Mouse (Mus musculus) midbrain, embryonic 14.5 days (tissue): Measurements from ENCODE around the gene Ndufa4l2. TPM values are rescaled to one million over a fixed set of nuclear protein-coding genes. Genes with fewer than 3 reads are reported as not detected.

Experiments used
- ATAC-seq: fragments of 200-750 bp; cut with Nextera tagmentation; 2 replicates; pipeline ENCODE4 v1.8.0; 2017; ENCODE audit warnings: moderate number of reproducible peaks, moderate library complexity; ENCODE audit not compliant: low FRiP score, low TSS enrichment
- DNase-seq: peaks from one replicate; pipeline ENCODE4 v3.0.0-alpha.2; 2015
- H3K27ac ChIP-seq: fragments of 300-500 bp; sonication (generic); replicated peaks from 2 replicates; pipeline ENCODE4 v1.5.1; 2014; ENCODE audit warnings: mild to moderate bottlenecking, low read depth, low read length, moderate library complexity
- H3K27me3 ChIP-seq: fragments of 300-500 bp; sonication (generic); 2 replicates; pipeline ENCODE4 v1.6.1; 2014; ENCODE audit warnings: low read length, control low read depth, mixed read lengths; ENCODE audit not compliant: control insufficient read depth, insufficient read depth
- H3K36me3 ChIP-seq: fragments of 300-500 bp; sonication (generic); 2 replicates; pipeline ENCODE4 v1.6.1; 2014; ENCODE audit warnings: low read length, control low read depth; ENCODE audit not compliant: control insufficient read depth, insufficient read depth
- H3K4me1 ChIP-seq: fragments of 300-500 bp; sonication (generic); 2 replicates; pipeline ENCODE4 v1.6.1; 2014; ENCODE audit warnings: mild to moderate bottlenecking, antibody characterized with exemption, low read length, control low read depth; ENCODE audit not compliant: control insufficient read depth, insufficient read depth
- H3K4me2 ChIP-seq: fragments of 300-500 bp; sonication (generic); 2 replicates; pipeline ENCODE4 v1.6.1; 2014; ENCODE audit warnings: mild to moderate bottlenecking, low read length, moderate library complexity
- H3K4me3 ChIP-seq: fragments of 300-500 bp; sonication (generic); replicated peaks from 2 replicates; pipeline ENCODE4 v1.5.1; 2014; ENCODE audit warnings: low read depth, low read length
- H3K9ac ChIP-seq: fragments of 300-500 bp; sonication (generic); replicated peaks from 2 replicates; pipeline ENCODE4 v1.6.1; 2014; ENCODE audit warnings: mild to moderate bottlenecking, low read length, moderate library complexity
- H3K9me3 ChIP-seq: fragments of 300-500 bp; sonication (generic); 2 replicates; pipeline ENCODE4 v1.6.1; 2016; ENCODE audit warnings: low read length, control low read depth, mixed read lengths; ENCODE audit not compliant: control insufficient read depth
- WGBS: fragments of 180-500 bp; shearing (Covaris S2); extraction: QIAGEN DNeasy Blood & Tissue Kit; methylation state at CpG from one replicate; pipeline ENCODE4 v1.1.7; 2014; 5-methylcytosine and 5-hydroxymethylcytosine counted together
- polyA plus RNA-seq: library from polyadenylated mRNA; unstranded; fragments of >200 nt; fragmentation: Nextera tagmentation; extraction: Ambion mirVana; gene quantifications from 2 replicates; pipeline ENCODE4 v1.2.1, GENCODE M21; 2014

The Ndufa4l2 gene
- polyA plus RNA-seq = 14.2 and 18.6 TPM in 2 replicates

- ATAC-seq = no peak
Measured at GRCm38 (mm10) chr10:127514764-127515163, at the start of gene Ndufa4l2. TSS of gene Ndufa4l2 (plus strand) at chr10:127514967.

GRCm38 (mm10) chr10:127471281-127471988, 43.3 kb upstream of the Ndufa4l2 start:
- Histone ChIP-seq H3K9me3 (no peaks in the 10 kb centered on the region), H3K4me1 (no peaks in the 10 kb centered on the region), H3K27me3 (no peaks in the 10 kb centered on the region), H3K36me3 (peaks cover 47% of the 10 kb centered on the region), H3K4me2 (no peak overlapping the region), H3K4me3 (no peak overlapping the region), H3K9ac (no peak overlapping the region), H3K27ac (no peak overlapping the region)
- 84% methylated on average over 15 of the region's 15 CpGs for WGBS
- DNase-seq = no peak
- ATAC-seq = no peak

More at GRCm38 (mm10) chr10:127514764-127515163, at the start of gene Ndufa4l2:
- DNase-seq = peak; percentile 3
- Histone ChIP-seq H3K36me3 (peaks cover 6% of the 10 kb centered on the region; the same call in 1 of the 2 replicates), H3K27ac (peak within 1 kb of the TSS; percentile 99), H3K9ac (no peak within 1 kb of the TSS), H3K4me3 (no peak within 1 kb of the TSS), H3K9me3 (no peaks in the 10 kb centered on the region), H3K4me2 (peak within 1 kb of the TSS; percentile 89), H3K4me1 (peaks cover 74% of the 10 kb centered on the region), H3K27me3 (peaks cover 9% of the 10 kb centered on the region; the same call in 1 of the 2 replicates)
- WGBS = 10% methylated on average over 6 of the region's 6 CpGs

GRCm38 (mm10) chr10:127472722-127473121, 42.0 kb upstream of the Ndufa4l2 start:
- H3K9me3 ChIP-seq = no peaks in the 10 kb centered on the region
- no peak for DNase-seq
- WGBS = 88% methylated on average over 9 of the region's 9 CpGs
- H3K27ac ChIP-seq = no peak overlapping the region
- no peak for ATAC-seq
- H3K4me2 ChIP-seq = no peak overlapping the region
- no peaks in the 10 kb centered on the region for H3K27me3 ChIP-seq
- H3K4me1 ChIP-seq = no peaks in the 10 kb centered on the region
- no peak overlapping the region for H3K4me3 ChIP-seq
- H3K36me3 ChIP-seq = peaks cover 60% of the 10 kb centered on the region
- H3K9ac ChIP-seq = no peak overlapping the region

GRCm38 (mm10) chr10:127475175-127475574, 39.6 kb upstream of the Ndufa4l2 start:
- Histone ChIP-seq H3K36me3 (peaks cover 60% of the 10 kb centered on the region), H3K9ac (no peak overlapping the region), H3K4me1 (no peaks in the 10 kb centered on the region), H3K4me2 (no peak overlapping the region), H3K4me3 (no peak overlapping the region), H3K27ac (no peak overlapping the region), H3K27me3 (no peaks in the 10 kb centered on the region), H3K9me3 (no peaks in the 10 kb centered on the region)
- WGBS = 98% methylated on average over 4 of the region's 4 CpGs
- DNase-seq (no peak), ATAC-seq (no peak)

GRCm38 (mm10) chr10:127476541-127476940, 38.2 kb upstream of the Ndufa4l2 start:
- Histone ChIP-seq H3K27me3 (no peaks in the 10 kb centered on the region), H3K9me3 (no peaks in the 10 kb centered on the region), H3K4me3 (no peak overlapping the region), H3K4me2 (no peak overlapping the region), H3K36me3 (peaks cover 60% of the 10 kb centered on the region), H3K27ac (no peak overlapping the region), H3K9ac (no peak overlapping the region), H3K4me1 (no peaks in the 10 kb centered on the region)
- 91% methylated on average over 3 of the region's 3 CpGs for whole genome bisulfite sequencing
- DNase-seq = no peak
- no peak for ATAC-seq

GRCm38 (mm10) chr10:127477301-127477700, 37.5 kb upstream of the Ndufa4l2 start:
- ATAC-seq (no peak), DNase-seq (no peak)
- H3K4me1 ChIP-seq = no peaks in the 10 kb centered on the region
- peaks cover 61% of the 10 kb centered on the region for H3K36me3 ChIP-seq
- no peak overlapping the region for H3K27ac ChIP-seq
- H3K4me3 ChIP-seq = no peak overlapping the region
- H3K27me3 ChIP-seq = no peaks in the 10 kb centered on the region
- no peaks in the 10 kb centered on the region for H3K9me3 ChIP-seq
- no peak overlapping the region for H3K9ac ChIP-seq
- 84% methylated on average over 7 of the region's 7 CpGs for WGBS
- H3K4me2 ChIP-seq = no peak overlapping the region

GRCm38 (mm10) chr10:127479131-127479530, 35.6 kb upstream of the Ndufa4l2 start:
- Histone ChIP-seq H3K36me3 (peaks cover 61% of the 10 kb centered on the region), H3K27ac (no peak overlapping the region), H3K4me1 (no peaks in the 10 kb centered on the region), H3K4me3 (no peak overlapping the region), H3K9me3 (no peaks in the 10 kb centered on the region), H3K4me2 (no peak overlapping the region), H3K9ac (no peak overlapping the region), H3K27me3 (no peaks in the 10 kb centered on the region)
- ATAC-seq = no peak
- DNase-seq = peak; percentile 78
- WGBS = 98% methylated on average over 4 of the region's 4 CpGs

GRCm38 (mm10) chr10:127480833-127481813, 33.6 kb upstream of the Ndufa4l2 start:
- ATAC-seq = no peak
- peaks cover 69% of the 10 kb centered on the region for H3K36me3 ChIP-seq
- WGBS = 92% methylated on average over 19 of the region's 19 CpGs

More at GRCm38 (mm10) chr10:127480833-127481813, 33.6 kb upstream of the Ndufa4l2 start:
- H3K9ac ChIP-seq = no peak overlapping the region
- H3K27ac ChIP-seq = no peak overlapping the region
- H3K4me2 ChIP-seq = no peak overlapping the region
- no peak overlapping the region for H3K4me3 ChIP-seq
- no peaks in the 10 kb centered on the region for H3K27me3 ChIP-seq
- no peak for DNase-seq
- H3K9me3 ChIP-seq = no peaks in the 10 kb centered on the region
- no peaks in the 10 kb centered on the region for H3K4me1 ChIP-seq
